8 mouse cellular contexts compared by ENCODE assay signal in the genomic region with DNA sequence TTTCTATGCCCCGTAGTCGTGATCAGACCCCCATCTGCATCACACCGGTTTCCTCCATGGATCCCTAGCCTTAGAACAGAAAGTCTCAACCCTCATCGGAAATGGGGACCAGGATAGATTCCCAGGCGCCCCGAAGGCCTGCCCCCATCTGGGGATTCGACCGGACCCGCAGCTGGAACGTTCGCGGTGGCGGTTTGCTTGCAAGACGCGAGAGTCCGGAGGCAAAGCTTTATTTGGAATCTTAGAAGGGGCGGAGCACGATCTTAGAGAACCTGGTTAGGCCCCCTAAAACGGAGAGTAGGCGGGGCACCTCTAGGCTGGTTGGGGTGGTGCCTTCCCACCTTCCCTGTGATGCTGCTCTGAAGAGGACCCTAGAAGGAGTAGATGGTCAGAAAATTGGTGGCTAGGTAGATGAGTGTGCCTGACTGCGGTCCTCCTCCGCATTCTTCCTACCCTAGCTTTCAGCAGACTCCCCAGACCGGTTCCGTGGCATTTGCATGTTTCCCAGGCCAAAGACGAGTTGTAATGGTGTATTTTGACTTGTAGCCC. TPM values are rescaled to one million over a fixed set of nuclear protein-coding genes. Genes with fewer than 3 reads are reported as not detected.
DNase-seq lines count a peak whose midpoint lies in the region; ATAC-seq lines count a peak whose summit lies in the region.

No protein-coding gene starts in this region.

- 0 out of 2 replicates have a peak, but pooled peaks have one; percentile 1 for ATAC-seq in megakaryocyte, adult 5-6 weeks (ENCODE audit: poor library complexity, severe bottlenecking)

- H3K4me1 ChIP-seq in embryonic facial prominence, embryonic 10.5 days, result peaks cover 18% of the 10 kb centered on the region

- H3K27me3 ChIP-seq in embryonic facial prominence, embryonic 10.5 days (replicated peaks; ENCODE audit: low read depth, poor library complexity, severe bottlenecking), result peaks cover 6% of the 10 kb centered on the region

- peak; percentile 5 for DNase-seq in right cerebral cortex, postnatal 4 days
- DNase-seq in right cerebral cortex, postnatal 14 days, result no peak
- peak; percentile 51 for DNase-seq in embryonic facial prominence, embryonic 10.5 days (ENCODE audit: low spot score)
- DNase-seq in heart, postnatal 10 days, result peak; percentile 29 to 37
- peak; percentile 43 to 47 for DNase-seq in kidney, postnatal 36 days
- peak; percentile 56 for DNase-seq in urinary bladder, adult 2 months (ENCODE audit: low spot score)
- no peak for DNase-seq in spleen, postnatal 4 days (ENCODE audit: low spot score in 2 of 2)

- H3K9me3 ChIP-seq in embryonic facial prominence, embryonic 10.5 days, result no peaks in the 10 kb centered on the region

- WGBS in embryonic facial prominence, embryonic 10.5 days, result 1% methylated on average over 25 of the region's 25 CpGs

- peak overlapping the region; percentile 78 for H3K27ac ChIP-seq in embryonic facial prominence, embryonic 10.5 days (replicated peaks)

- intact Hi-C loops in heart, postnatal 10 days (cut with DNase I), result loop anchor here (10.0 kb wide), 1 partner anchor 428 kb away; no protein-coding TSS in a partner anchor

- peak overlapping the region; percentile 78 for H3K4me3 ChIP-seq in embryonic facial prominence, embryonic 10.5 days

- peaks cover 5% of the 10 kb centered on the region; the same call in 1 of the 2 replicates for H3K36me3 ChIP-seq in embryonic facial prominence, embryonic 10.5 days (replicated peaks)

RNA-seq across cellular contexts. Expression of a gene that starts 0.9 kb away (rescaled TPM):
- polyA plus RNA-seq in embryonic facial prominence, embryonic 10.5 days (2016; fragmentation: Nextera tagmentation; extraction: Ambion mirVana), result 26.0 and 27.8 TPM in 2 replicates
- total RNA-seq in heart, postnatal 10 days (2021), result 10 to 100 TPM; 14.9 to 17.2 TPM
- 10.4 and 12.8 TPM in 2 replicates for total RNA-seq in megakaryocyte, adult 5-6 weeks (2015)
- 7.9 and 11.1 TPM in 2 replicates for total RNA-seq in megakaryocyte, adult 5-6 weeks (2017)
- 97.7 and 112 TPM in 2 replicates for polyA plus RNA-seq in urinary bladder, adult 2 months (2012; rRNA removed)

RNA-seq across cellular contexts. Expression of a gene that starts 8.0 kb away (rescaled TPM):
- polyA plus RNA-seq in embryonic facial prominence, embryonic 10.5 days (2016; fragmentation: Nextera tagmentation; extraction: Ambion mirVana), result not detected in 2 replicates
- under 1 TPM in 1 of 2 experiments, not detected in 1; 0.12 TPM for total RNA-seq in heart, postnatal 10 days (2021)
- total RNA-seq in megakaryocyte, adult 5-6 weeks (2015), result not detected in 2 replicates
- total RNA-seq in megakaryocyte, adult 5-6 weeks (2017), result not detected in 2 replicates
- polyA plus RNA-seq in urinary bladder, adult 2 months (2012; rRNA removed), result 0.01 TPM in 2 replicates

RNA-seq across cellular contexts. Expression of a gene that starts 42.0 kb away (rescaled TPM):
- polyA plus RNA-seq in embryonic facial prominence, embryonic 10.5 days (2016; fragmentation: Nextera tagmentation; extraction: Ambion mirVana), result 0.06 and 0.16 TPM in 2 replicates
- under 1 TPM; 0.30 to 0.38 TPM for total RNA-seq in heart, postnatal 10 days (2021)
- not detected in 2 replicates for total RNA-seq in megakaryocyte, adult 5-6 weeks (2015)
- total RNA-seq in megakaryocyte, adult 5-6 weeks (2017), result not detected in 2 replicates
- polyA plus RNA-seq in urinary bladder, adult 2 months (2012; rRNA removed), result not detected in 2 replicates

Comparison
In these comparisons a context has a peak if more than half of its experiments do, and no peak if none do; other contexts are left out.
1. DNase-seq: peak in right cerebral cortex, postnatal 4 days (single experiment), embryonic facial prominence, embryonic 10.5 days (single experiment), heart, postnatal 10 days (2 of 2), kidney, postnatal 36 days (2 of 2) and urinary bladder, adult 2 months (single experiment); none in right cerebral cortex, postnatal 14 days (single experiment) and spleen, postnatal 4 days (0 of 2).